Mouse (Mus musculus): ENCODE measurements around the gene Tmem8.

Gene Tmem8

DNA sequence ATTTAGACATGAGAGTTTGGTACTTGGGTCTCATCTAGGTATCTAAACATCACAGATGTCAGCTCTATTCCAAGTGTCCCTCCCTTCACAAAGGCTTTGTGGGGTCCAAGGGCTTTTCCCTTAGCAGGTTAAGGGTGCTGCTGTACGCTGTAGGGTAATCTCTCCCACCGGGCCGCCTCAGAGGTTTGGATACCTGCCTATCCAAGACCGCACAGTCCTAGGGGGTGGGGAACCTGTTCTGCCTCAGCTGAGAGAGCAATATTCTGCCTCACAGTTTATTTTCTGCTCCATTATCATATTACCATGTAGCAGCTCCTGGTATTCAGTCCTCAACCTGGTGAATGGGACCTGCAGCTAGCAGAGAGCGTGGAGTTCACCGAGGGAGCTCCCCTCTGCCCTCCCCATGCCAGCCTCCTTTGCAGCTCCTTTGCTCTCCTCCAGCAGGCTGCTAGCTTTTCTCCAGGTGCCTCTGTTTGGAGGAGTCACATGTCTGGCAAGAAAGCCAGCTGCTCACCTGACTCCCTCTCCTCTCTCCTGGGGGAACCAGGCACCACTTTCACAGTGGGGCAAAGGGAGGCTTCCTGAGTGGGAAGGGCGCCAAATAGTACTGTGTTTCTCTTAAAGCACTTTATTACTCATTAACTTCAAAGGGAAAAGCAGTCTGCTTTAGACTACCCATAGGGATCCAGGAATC lies 2.3 kb downstream of the Tmem8 start:
- no peaks in the 10 kb centered on the region for H3K9me3 ChIP-seq (ENCODE audit: low read length)
- H3K4me3 ChIP-seq (replicated peaks; ENCODE audit: low read length): peak overlapping the region; percentile 82
- peaks cover 90% of the 10 kb centered on the region for H3K4me1 ChIP-seq (replicated peaks; ENCODE audit: low read depth, low read length)
- H3K36me3 ChIP-seq (ENCODE audit: insufficient read depth, low read length): peaks cover 53% of the 10 kb centered on the region
- TF ChIP-seq POU5F1 (IDR thresholded peaks at IDR 0.05; ENCODE audit: borderline replicate concordance, low read length) (no peak), CTCF (conservative IDR thresholded peaks at IDR 0.05; ENCODE audit: low read length) (no peak), NANOG (IDR thresholded peaks at IDR 0.05; ENCODE audit: borderline replicate concordance, low read length) (no peak)
- H3K27me3 ChIP-seq (ENCODE audit: insufficient read depth, low read length): peaks cover 20% of the 10 kb centered on the region

GRCm38 (mm10) chr17:26115956-26116487 lies 2.9 kb downstream of the Tmem8 start:
- Histone ChIP-seq H3K36me3 (ENCODE audit: insufficient read depth, low read length) (peaks cover 60% of the 10 kb centered on the region), H3K4me3 (replicated peaks; ENCODE audit: low read length) (peak overlapping the region; percentile 82), H3K27me3 (ENCODE audit: insufficient read depth, low read length) (peaks cover 20% of the 10 kb centered on the region), H3K9me3 (ENCODE audit: low read length) (no peaks in the 10 kb centered on the region), H3K4me1 (replicated peaks; ENCODE audit: low read depth, low read length) (peaks cover 88% of the 10 kb centered on the region)
- no peak for TF ChIP-seq NANOG (IDR thresholded peaks at IDR 0.05; ENCODE audit: borderline replicate concordance, low read length)
- no peak for TF ChIP-seq CTCF (conservative IDR thresholded peaks at IDR 0.05; ENCODE audit: low read length)
- no peak for TF ChIP-seq POU5F1 (IDR thresholded peaks at IDR 0.05; ENCODE audit: borderline replicate concordance, low read length)

- TF ChIP-seq CTCF (conservative IDR thresholded peaks at IDR 0.05; ENCODE audit: low read length) (no peak), POU5F1 (IDR thresholded peaks at IDR 0.05; ENCODE audit: borderline replicate concordance, low read length) (no peak), NANOG (IDR thresholded peaks at IDR 0.05; ENCODE audit: borderline replicate concordance, low read length) (no peak)
- Histone ChIP-seq H3K4me1 (replicated peaks; ENCODE audit: low read depth, low read length) (peaks cover 82% of the 10 kb centered on the region), H3K27me3 (ENCODE audit: insufficient read depth, low read length) (peaks cover 20% of the 10 kb centered on the region), H3K36me3 (ENCODE audit: insufficient read depth, low read length) (peaks cover 66% of the 10 kb centered on the region), H3K9me3 (ENCODE audit: low read length) (no peaks in the 10 kb centered on the region), H3K4me3 (replicated peaks; ENCODE audit: low read length) (peak overlapping the region; percentile 48)
Measured at GRCm38 (mm10) chr17:26116503-26117258, 3.6 kb downstream of the Tmem8 start.

- Histone ChIP-seq H3K9me3 (ENCODE audit: low read length) (no peaks in the 10 kb centered on the region), H3K36me3 (ENCODE audit: insufficient read depth, low read length) (peaks cover 82% of the 10 kb centered on the region), H3K27me3 (ENCODE audit: insufficient read depth, low read length) (peaks cover 9% of the 10 kb centered on the region; the same call in 1 of the 2 replicates), H3K4me1 (replicated peaks; ENCODE audit: low read depth, low read length) (peaks cover 79% of the 10 kb centered on the region), H3K4me3 (replicated peaks; ENCODE audit: low read length) (no peak overlapping the region)
- TF ChIP-seq NANOG (IDR thresholded peaks at IDR 0.05; ENCODE audit: borderline replicate concordance, low read length) (no peak), CTCF (conservative IDR thresholded peaks at IDR 0.05; ENCODE audit: low read length) (peak; percentile 39)
Measured at GRCm38 (mm10) chr17:26119766-26120710, 6.9 kb downstream of the Tmem8 start.

- TF ChIP-seq POU5F1 (IDR thresholded peaks at IDR 0.05; ENCODE audit: borderline replicate concordance, low read length): no peak
- TF ChIP-seq CTCF (conservative IDR thresholded peaks at IDR 0.05; ENCODE audit: low read length): no peak
- no peak for TF ChIP-seq NANOG (IDR thresholded peaks at IDR 0.05; ENCODE audit: borderline replicate concordance, low read length)
- 0 out of 2 replicates have a peak overlapping the region, but pooled peaks have one; percentile 20 for H3K4me3 ChIP-seq (replicated peaks; ENCODE audit: low read length)
- peaks cover 75% of the 10 kb centered on the region for H3K4me1 ChIP-seq (replicated peaks; ENCODE audit: low read depth, low read length)
- H3K27me3 ChIP-seq (ENCODE audit: insufficient read depth, low read length): no peaks in the 10 kb centered on the region
- peaks cover 85% of the 10 kb centered on the region for H3K36me3 ChIP-seq (ENCODE audit: insufficient read depth, low read length)
- no peaks in the 10 kb centered on the region for H3K9me3 ChIP-seq (ENCODE audit: low read length)
Measured at GRCm38 (mm10) chr17:26122431-26123140, 9.5 kb downstream of the Tmem8 start.

- Histone ChIP-seq H3K9me3 (ENCODE audit: low read length) (no peaks in the 10 kb centered on the region), H3K27me3 (ENCODE audit: insufficient read depth, low read length) (no peaks in the 10 kb centered on the region), H3K4me3 (replicated peaks; ENCODE audit: low read length) (peak within 1 kb of the TSS; percentile 100), H3K36me3 (ENCODE audit: insufficient read depth, low read length) (peaks cover 85% of the 10 kb centered on the region), H3K4me1 (replicated peaks; ENCODE audit: low read depth, low read length) (peaks cover 68% of the 10 kb centered on the region)
- no peak for TF ChIP-seq CTCF (conservative IDR thresholded peaks at IDR 0.05; ENCODE audit: low read length)
- TF ChIP-seq NANOG (IDR thresholded peaks at IDR 0.05; ENCODE audit: borderline replicate concordance, low read length): no peak
- no peak for TF ChIP-seq POU5F1 (IDR thresholded peaks at IDR 0.05; ENCODE audit: borderline replicate concordance, low read length)
Measured at GRCm38 (mm10) chr17:26123267-26123684, 10.2 kb downstream of the Tmem8 start, which contains the start of gene Mrpl28. Gene Mrpl28 (plus strand): TSS chr17:26123500.

GRCm38 (mm10) chr17:26124560-26124959 lies 11.5 kb downstream of the Tmem8 start:
- Histone ChIP-seq H3K9me3 (ENCODE audit: low read length) (no peaks in the 10 kb centered on the region), H3K27me3 (ENCODE audit: insufficient read depth, low read length) (no peaks in the 10 kb centered on the region), H3K4me1 (replicated peaks; ENCODE audit: low read depth, low read length) (peaks cover 59% of the 10 kb centered on the region), H3K36me3 (ENCODE audit: insufficient read depth, low read length) (peaks cover 85% of the 10 kb centered on the region), H3K4me3 (replicated peaks; ENCODE audit: low read length) (peak overlapping the region; percentile 100)
- TF ChIP-seq POU5F1 (IDR thresholded peaks at IDR 0.05; ENCODE audit: borderline replicate concordance, low read length) (no peak), CTCF (conservative IDR thresholded peaks at IDR 0.05; ENCODE audit: low read length) (no peak), NANOG (IDR thresholded peaks at IDR 0.05; ENCODE audit: borderline replicate concordance, low read length) (no peak)
